Mouse (Mus musculus): ENCODE results near the gene Aldh1a3. TPM values are rescaled to one million over a fixed set of nuclear protein-coding genes. Genes with fewer than 3 reads are reported as not detected.

The Aldh1a3 gene
- polyA plus RNA-seq (2015; fragmentation: Nextera tagmentation; extraction: Ambion mirVana), result 13.6 and 24.5 TPM in 2 replicates

GRCm38 (mm10) chr7:66427437-66428161 is at the start of gene Aldh1a3:
TSS of gene Aldh1a3 (minus strand) at chr7:66427517.

DNA sequence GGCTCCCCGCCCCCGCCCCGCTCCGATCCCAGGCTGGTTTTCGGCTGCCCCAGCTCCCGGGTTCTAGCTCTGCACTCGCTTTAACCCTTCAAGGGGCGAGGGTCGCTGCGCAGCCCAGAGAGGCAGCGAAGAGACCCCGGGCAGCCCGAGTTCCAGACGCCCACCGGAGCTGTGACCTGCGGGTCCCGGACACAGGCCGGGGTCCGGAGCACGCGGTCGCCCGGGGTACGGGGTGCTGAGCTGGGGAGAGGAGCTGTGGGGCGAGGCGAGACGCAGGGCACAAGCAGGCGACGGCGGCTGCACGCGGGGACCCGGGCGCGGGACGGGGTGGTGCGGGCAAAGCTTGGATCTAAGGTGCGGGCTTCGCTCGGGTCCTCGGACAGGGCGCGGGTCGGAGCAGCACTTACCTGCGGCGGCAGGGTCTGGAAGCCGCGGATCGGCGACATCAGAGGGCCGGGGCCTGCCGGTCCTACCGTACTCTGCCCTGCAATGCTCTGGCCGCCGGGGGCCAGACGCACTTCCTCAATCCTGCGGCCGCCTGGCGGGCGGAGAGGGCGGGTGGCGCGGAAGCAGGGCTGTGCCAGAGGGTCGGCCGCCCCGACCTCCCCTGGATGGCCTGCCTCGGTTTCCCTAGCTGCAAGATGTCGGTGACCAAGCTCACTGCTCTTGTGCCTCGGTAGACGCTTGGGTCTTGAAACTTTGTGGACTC is 39.4 kb downstream of the Aldh1a3 start, which contains the start of gene Lrrk1:
Lrrk1 (minus strand) TSS at position 538 of the 709 bp plus-strand sequence.

GRCm38 (mm10) chr7:66365904-66366303 is 61.4 kb downstream of the Aldh1a3 start, which contains the start of gene Gm10974:
TSS of gene Gm10974 (plus strand) at chr7:66365905.

Small RNA genes within 50 kb of the gene (microRNA-seq; reads per million reads assigned to microRNA genes)
- not detected for gene Mir7057 (ENCODE audit: borderline replicate concordance, insufficient number of aligned reads)

Other genes with a start within 250 kb of the Aldh1a3 start
- gene Gm10974, start 61.6 kb downstream of the Aldh1a3 start, polyA plus RNA-seq (2015; fragmentation: Nextera tagmentation; extraction: Ambion mirVana), result not detected in 2 replicates
- 5.1 and 10.3 TPM in 2 replicates for gene Lrrk1, start 39.2 kb downstream of the Aldh1a3 start, polyA plus RNA-seq (2015; fragmentation: Nextera tagmentation; extraction: Ambion mirVana)